Mouse (Mus musculus) MEL (cell line): ENCODE measurements at regions not wholly inside any gene's neighbourhood (a gene's known extent, or its start where the extent isn't known, plus 50 kb on each side); places are given as distances from the start of the nearest gene placed in this dataset.

Experiments used
- DNase-seq: peaks from one replicate; pipeline ENCODE4 v3.0.0; 2011; ENCODE audit warnings: low read depth, low spot score
- H3K27ac ChIP-seq: 2 replicates; pipeline ENCODE4 v1.5.1; 2012; ENCODE audit warnings: low read depth, mild to moderate bottlenecking, control low read depth, low read length, moderate library complexity; ENCODE audit not compliant: control insufficient read depth
- H3K27me3 ChIP-seq, 2 experiments: fragments of 150-350 bp in 1 of 2; sonication (generic) in 1 of 2; 2 replicates each; pipeline ENCODE4 v1.6.1; 2012; ENCODE audit warnings: low read length in 2 of 2, mild to moderate bottlenecking in 2 of 2, improper control_type of control experiment in 1 of 2, moderate library complexity in 1 of 2; ENCODE audit not compliant: insufficient read depth in 2 of 2, control insufficient read depth in 1 of 2
- H3K36me3 ChIP-seq, 2 experiments: 2 replicates each; pipeline ENCODE4 v1.6.1; 2012 to 2014; ENCODE audit warnings: low read length in 2 of 2, improper control_type of control experiment in 1 of 2, inconsistent platforms in 1 of 2, mild to moderate bottlenecking in 1 of 2; ENCODE audit not compliant: insufficient read depth in 2 of 2, control insufficient read depth in 1 of 2
- H3K4me1 ChIP-seq, 2 experiments: fragments of 150-350 bp in 1 of 2; sonication (generic) in 1 of 2; 2 replicates each; pipeline ENCODE4 v1.6.1; 2012; ENCODE audit warnings: low read length in 2 of 2, improper control_type of control experiment in 1 of 2, mild to moderate bottlenecking in 1 of 2; ENCODE audit not compliant: insufficient read depth in 2 of 2, control insufficient read depth in 1 of 2
- H3K4me3 ChIP-seq, 2 experiments: fragments of 150-350 bp in 1 of 2; sonication (generic) in 1 of 2; 2 replicates each; pipeline ENCODE4 v1.5.1; 2012; ENCODE audit warnings: low read depth in 2 of 2, low read length in 2 of 2, mild to moderate bottlenecking in 2 of 2, moderate library complexity in 2 of 2, control low read depth in 1 of 2, improper control_type of control experiment in 1 of 2; ENCODE audit not compliant: control insufficient read depth in 1 of 2, insufficient read depth in 1 of 2
- H3K79me2 ChIP-seq: 2 replicates; pipeline ENCODE4 v1.6.1; 2012; ENCODE audit warnings: mild to moderate bottlenecking, low read length, moderate library complexity; ENCODE audit not compliant: control insufficient read depth, poor library complexity, insufficient read depth
- H3K9ac ChIP-seq: 2 replicates; pipeline ENCODE4 v1.6.1; 2012; ENCODE audit warnings: low read depth, mild to moderate bottlenecking, control low read depth, low read length, moderate library complexity; ENCODE audit not compliant: control insufficient read depth, poor library complexity, severe bottlenecking
- H3K9me3 ChIP-seq: fragments of 150-350 bp; sonication (generic); replicated peaks from 2 replicates; pipeline ENCODE4 v1.6.1; 2012; ENCODE audit warnings: mild to moderate bottlenecking, low read length, improper control_type of control experiment, moderate library complexity; ENCODE audit not compliant: insufficient read depth
- CTCF ChIP-seq, 3 experiments: IDR thresholded peaks in 2 of 3; conservative IDR thresholded peaks in 1 of 3; 2 replicates each; pipeline ENCODE4 v1.5.1; 2011 to 2012; ENCODE audit warnings: low read length in 3 of 3, low read depth in 2 of 3, mild to moderate bottlenecking in 2 of 3, improper control_type of control experiment in 1 of 3, inconsistent platforms in 1 of 3, mixed read lengths in 1 of 3, moderate library complexity in 1 of 3; ENCODE audit not compliant: control insufficient read depth in 1 of 3, insufficient read depth in 1 of 3, poor library complexity in 1 of 3, severe bottlenecking in 1 of 3
- ELF1 ChIP-seq: IDR thresholded peaks from 2 replicates; pipeline ENCODE4 v1.6.1; 2014; ENCODE audit warnings: low read depth, mild to moderate bottlenecking, inconsistent platforms, low read length, improper control_type of control experiment, moderate library complexity
- EP300 ChIP-seq, 2 experiments: IDR thresholded peaks; 2 replicates each; pipeline ENCODE4 v1.6.1; 2011; ENCODE audit warnings: improper control_type of control experiment in 2 of 2, low read length in 2 of 2, low read depth in 1 of 2, mild to moderate bottlenecking in 1 of 2
- KAT2A ChIP-seq: conservative IDR thresholded peaks from 2 replicates; pipeline ENCODE4 v1.6.1; 2012; ENCODE audit warnings: low read depth, low read length, improper control_type of control experiment, inconsistent platforms
- MAFK ChIP-seq: IDR thresholded peaks from 2 replicates; pipeline ENCODE4 v1.6.1; 2011; ENCODE audit warnings: low read depth, mild to moderate bottlenecking, low read length, improper control_type of control experiment, borderline replicate concordance
- MAZ ChIP-seq: IDR thresholded peaks from 2 replicates; pipeline ENCODE4 v1.6.1; 2012; ENCODE audit warnings: low read depth, mild to moderate bottlenecking, inconsistent platforms, low read length, improper control_type of control experiment
- MXI1 ChIP-seq: IDR thresholded peaks from 2 replicates; pipeline ENCODE4 v1.6.1; 2011; ENCODE audit warnings: mild to moderate bottlenecking, low read depth, low read length, improper control_type of control experiment
- NRF1 ChIP-seq: IDR thresholded peaks from 2 replicates; pipeline ENCODE4 v1.6.1; 2014; ENCODE audit warnings: low read depth, mild to moderate bottlenecking, inconsistent platforms, low read length, improper control_type of control experiment, moderate library complexity; ENCODE audit not compliant: poor library complexity, insufficient read depth, severe bottlenecking
- POLR2AphosphoS2 ChIP-seq: IDR thresholded peaks from 2 replicates; pipeline ENCODE4 v1.6.1; 2011; ENCODE audit warnings: low read length, improper control_type of control experiment
- RAD21 ChIP-seq: IDR thresholded peaks from 2 replicates; pipeline ENCODE4 v1.6.1; 2011; ENCODE audit warnings: mild to moderate bottlenecking, low read depth, low read length, improper control_type of control experiment
- TAL1 ChIP-seq: IDR thresholded peaks from 2 replicates; pipeline ENCODE4 v1.6.1; 2012; ENCODE audit warnings: mild to moderate bottlenecking, inconsistent platforms, low read length, moderate library complexity, mixed read lengths
- TBP ChIP-seq: IDR thresholded peaks from 2 replicates; pipeline ENCODE4 v1.8.0; 2011; ENCODE audit warnings: low read depth, low read length, improper control_type of control experiment
- USF1 ChIP-seq: IDR thresholded peaks from 2 replicates; pipeline ENCODE4 v1.6.1; 2014; ENCODE audit warnings: low read depth, mild to moderate bottlenecking, inconsistent platforms, low read length, improper control_type of control experiment, moderate library complexity
- ZC3H11A ChIP-seq: IDR thresholded peaks from 2 replicates; pipeline ENCODE4 v1.6.1; 2012; ENCODE audit warnings: low read depth, mild to moderate bottlenecking, inconsistent platforms, low read length, improper control_type of control experiment
- ZKSCAN1 ChIP-seq: IDR thresholded peaks from 2 replicates; pipeline ENCODE4 v1.6.1; 2012; ENCODE audit warnings: low read depth, mild to moderate bottlenecking, inconsistent platforms, low read length, improper control_type of control experiment, moderate library complexity
- ZMIZ1 ChIP-seq: IDR thresholded peaks from 2 replicates; pipeline ENCODE4 v1.6.1; 2012; ENCODE audit warnings: low read depth, mild to moderate bottlenecking, inconsistent platforms, low read length, improper control_type of control experiment, moderate library complexity
- ZNF384 ChIP-seq: IDR thresholded peaks from 2 replicates; pipeline ENCODE4 v1.6.1; 2012; ENCODE audit warnings: low read depth, mild to moderate bottlenecking, inconsistent platforms, low read length, improper control_type of control experiment

DNA sequence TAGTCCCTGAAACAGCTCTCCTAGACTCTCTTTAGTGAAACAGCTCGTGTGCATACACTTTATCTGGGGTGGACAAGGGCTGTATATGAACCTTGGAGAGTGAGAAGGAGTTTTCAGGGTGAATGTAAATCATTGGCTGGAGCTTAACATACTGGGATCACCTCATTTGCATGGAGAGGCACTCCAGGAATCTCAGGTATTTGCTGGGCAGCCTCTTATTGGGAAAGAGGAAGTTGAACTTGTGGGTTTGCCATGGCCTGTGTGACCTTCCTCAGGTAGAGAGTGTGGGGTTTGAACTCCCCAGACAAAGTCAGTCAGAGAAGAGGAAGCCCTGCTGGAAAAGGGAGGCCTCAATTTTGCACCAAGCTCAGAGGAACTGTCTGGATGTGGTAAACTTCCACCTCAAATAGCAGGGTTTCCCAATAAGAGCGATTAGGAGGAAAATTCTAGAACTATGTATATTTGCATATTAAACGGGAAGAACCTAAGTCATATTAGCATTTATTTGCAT, 177.3 kb downstream of the Ktn1 start:
- no peaks in the 10 kb centered on the region for H3K4me1 ChIP-seq
- no peaks in the 10 kb centered on the region for H3K9me3 ChIP-seq
- H3K27ac ChIP-seq, result no peak overlapping the region
- H3K79me2 ChIP-seq, result no peaks in the 10 kb centered on the region
- no peaks in the 10 kb centered on the region for H3K36me3 ChIP-seq
- DNase-seq, result no peak
- TF ChIP-seq ZKSCAN1 (no peak), TAL1 (no peak), ZMIZ1 (no peak), CTCF (IDR thresholded peaks at IDR 0.05 in 2 of 3, conservative IDR thresholded peaks at IDR 0.05 in 1 of 3; ENCODE audit: control insufficient read depth in 1 of 3, insufficient read depth in 1 of 3, low read depth in 2 of 3, low read length in 3 of 3, poor library complexity in 1 of 3, severe bottlenecking in 1 of 3) (no peak), POLR2AphosphoS2 (no peak), MXI1 (no peak), NRF1 (no peak), ZC3H11A (no peak), RAD21 (no peak), MAZ (no peak), EP300 (IDR thresholded peaks at IDR 0.05; ENCODE audit: low read depth in 1 of 2, low read length in 2 of 2) (no peak), MAFK (no peak), ELF1 (no peak), USF1 (no peak), TBP (no peak), KAT2A (no peak)
- H3K27me3 ChIP-seq, result no peaks in the 10 kb centered on the region
- no peak overlapping the region for H3K9ac ChIP-seq
- no peak overlapping the region for H3K4me3 ChIP-seq

DNA sequence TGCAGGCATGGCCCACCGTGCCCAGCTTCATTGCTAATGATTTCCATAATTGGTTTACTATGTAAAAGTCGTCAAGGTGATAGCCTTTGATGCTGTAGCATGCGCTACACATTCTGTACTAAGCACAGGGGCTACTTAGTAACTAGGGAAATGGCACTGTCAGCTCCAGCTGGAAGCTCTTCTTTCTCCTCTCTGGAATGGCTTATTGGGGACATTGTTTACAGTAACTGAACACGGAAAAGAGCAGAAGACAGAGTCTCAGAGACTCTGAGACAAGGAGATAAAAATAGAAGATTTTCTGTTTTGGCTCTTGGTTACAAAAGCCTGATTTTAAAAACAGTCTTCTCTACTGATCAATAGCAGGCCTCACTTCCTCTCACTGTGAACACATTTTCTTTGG, 178.3 kb downstream of the Ktn1 start:
- no peaks in the 10 kb centered on the region for H3K9me3 ChIP-seq
- no peak for DNase-seq
- H3K27me3 ChIP-seq, result no peaks in the 10 kb centered on the region
- H3K4me1 ChIP-seq, result no peaks in the 10 kb centered on the region
- H3K79me2 ChIP-seq, result no peaks in the 10 kb centered on the region
- no peak overlapping the region for H3K27ac ChIP-seq
- H3K9ac ChIP-seq, result no peak overlapping the region
- H3K4me3 ChIP-seq, result no peak overlapping the region
- TF ChIP-seq ZNF384 (no peak), ZKSCAN1 (no peak), ELF1 (no peak)
- no peaks in the 10 kb centered on the region for H3K36me3 ChIP-seq
